Mouse (Mus musculus) embryonic fibroblast, embryonic 13.5 days (primary cell): ENCODE results near the gene Parvb. TPM values are rescaled to one million over a fixed set of nuclear protein-coding genes. Genes with fewer than 3 reads are reported as not detected.

Source experiments
- H3K27ac ChIP-seq: 2 replicates; pipeline ENCODE4 v1.5.1; 2012; ENCODE audit warnings: low read length, control low read depth, inconsistent platforms; ENCODE audit not compliant: insufficient read depth
- H3K4me1 ChIP-seq: 2 replicates; pipeline ENCODE4 v1.6.1; 2011; ENCODE audit warnings: low read length; ENCODE audit not compliant: control insufficient read depth, insufficient read depth
- H3K4me3 ChIP-seq: 2 replicates; pipeline ENCODE4 v1.5.1; 2011; ENCODE audit warnings: mild to moderate bottlenecking, control low read depth, low read length; ENCODE audit not compliant: insufficient read depth
- CTCF ChIP-seq: IDR thresholded peaks from 2 replicates; pipeline ENCODE4 v1.5.1; 2011; ENCODE audit warnings: mild to moderate bottlenecking, control low read depth, low read length, moderate library complexity, borderline replicate concordance; ENCODE audit not compliant: insufficient read depth
- POLR2A ChIP-seq: IDR thresholded peaks from 2 replicates; pipeline ENCODE4 v1.6.1; 2011; ENCODE audit warnings: low read depth, mild to moderate bottlenecking, control low read depth, low read length, moderate library complexity
- polyA plus RNA-seq: library from polyadenylated mRNA; stranded (reverse); fragments of >200 nt; gene quantifications from 2 replicates; pipeline ENCODE4 v1.2.4, GENCODE M21; 2011; ENCODE audit warnings: low read depth; ENCODE audit not compliant: missing spikeins, insufficient read length

Parvb gene
- polyA plus RNA-seq, result 4.2 and 12.6 TPM in 2 replicates

DNA sequence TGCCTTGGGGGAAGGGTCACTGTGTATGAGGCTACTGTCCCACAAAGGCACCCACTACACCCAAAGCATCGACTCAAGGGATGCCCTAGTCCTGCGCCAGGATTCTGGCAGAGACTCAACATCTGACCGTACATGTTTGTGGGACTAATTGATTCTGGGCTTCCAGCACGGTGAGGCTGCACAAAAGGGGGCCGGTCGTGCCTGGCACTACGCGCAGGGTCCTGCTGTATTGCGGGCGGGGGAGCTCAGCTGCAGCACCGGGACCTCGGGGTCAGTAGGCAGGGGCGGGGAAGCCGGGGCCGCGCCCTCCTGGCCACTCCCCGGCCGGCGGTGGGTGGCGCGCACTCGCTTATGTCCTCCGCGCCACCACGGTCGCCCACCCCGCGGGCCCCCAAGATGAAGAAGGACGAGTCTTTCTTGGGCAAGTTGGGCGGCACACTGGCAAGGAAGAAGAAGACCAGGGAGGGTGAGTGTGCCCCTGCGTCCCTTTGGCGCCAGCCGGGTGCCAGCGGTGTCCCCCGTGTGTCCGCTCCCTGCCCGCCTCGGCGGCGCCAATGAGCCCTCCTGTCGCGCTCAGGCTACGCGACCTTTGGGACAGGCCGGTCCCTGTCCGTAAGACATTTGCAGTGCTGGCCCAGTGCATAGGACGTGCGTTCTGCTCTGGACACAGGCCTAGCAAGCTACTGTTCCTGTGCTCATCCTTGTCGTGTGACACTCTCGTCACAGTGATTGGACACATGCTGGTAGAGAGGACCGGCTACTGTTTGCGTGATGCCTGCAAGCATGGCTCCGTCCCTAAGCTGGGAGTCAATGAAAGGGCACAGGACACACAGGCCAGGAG, at the start of gene Parvb:
Gene Parvb (plus strand): TSS at position 323 of the 841 bp plus-strand sequence.
- Histone ChIP-seq H3K4me3 (peak within 1 kb of the TSS; percentile 54), H3K27ac (no peak within 1 kb of the TSS), H3K4me1 (peaks cover 7% of the 10 kb centered on the region; the same call in 1 of the 2 replicates)
- TF ChIP-seq POLR2A, result no peak
- TF ChIP-seq CTCF, result no peak

DNA sequence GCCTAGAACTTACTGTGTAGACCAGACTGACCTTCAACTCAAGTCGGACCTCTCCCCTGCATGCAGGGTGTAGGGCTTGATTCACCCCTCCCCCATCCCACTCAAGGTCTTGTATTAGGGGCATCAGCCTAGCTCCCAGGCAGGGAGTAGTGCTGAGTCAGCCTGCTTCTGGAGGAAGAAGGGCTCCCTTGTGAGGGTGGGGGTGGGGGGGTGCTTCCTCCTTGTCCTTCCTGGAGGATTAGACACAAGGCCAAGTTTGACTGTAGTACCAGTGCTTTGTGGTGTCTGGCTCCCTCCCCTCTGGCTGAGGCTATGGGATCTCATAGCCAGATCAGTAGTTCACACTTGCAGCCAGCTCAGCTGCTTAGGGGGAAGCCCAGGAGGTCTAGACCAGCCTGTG, 47.9 kb upstream of the Parvb start:
- H3K4me3 ChIP-seq, result no peak overlapping the region
- no peaks in the 10 kb centered on the region for H3K4me1 ChIP-seq
- TF ChIP-seq POLR2A (no peak), CTCF (no peak)
- H3K27ac ChIP-seq, result no peak overlapping the region

DNA sequence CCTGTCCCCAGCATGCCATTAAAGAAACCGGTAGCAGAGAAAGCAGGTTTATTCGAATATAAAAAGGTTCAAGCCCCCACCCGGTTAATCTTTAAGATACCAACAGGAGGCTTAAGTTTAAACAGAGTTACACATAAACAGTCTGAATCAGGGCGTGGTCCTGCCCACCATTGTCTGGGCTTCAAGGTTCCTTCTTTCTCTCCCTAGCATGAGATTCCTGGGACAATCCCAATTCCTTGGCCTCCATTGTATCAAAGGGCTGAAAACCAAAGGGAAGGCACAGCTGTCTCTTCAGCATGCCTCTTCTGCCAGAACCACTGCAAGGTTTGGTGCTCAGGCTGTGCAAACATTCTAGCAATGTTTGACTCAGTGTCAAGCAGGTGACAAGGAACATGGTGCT, 45.6 kb upstream of the Parvb start:
- H3K4me1 ChIP-seq, result no peaks in the 10 kb centered on the region
- TF ChIP-seq POLR2A (no peak), CTCF (no peak)
- H3K27ac ChIP-seq, result no peak overlapping the region
- H3K4me3 ChIP-seq, result no peak overlapping the region

DNA sequence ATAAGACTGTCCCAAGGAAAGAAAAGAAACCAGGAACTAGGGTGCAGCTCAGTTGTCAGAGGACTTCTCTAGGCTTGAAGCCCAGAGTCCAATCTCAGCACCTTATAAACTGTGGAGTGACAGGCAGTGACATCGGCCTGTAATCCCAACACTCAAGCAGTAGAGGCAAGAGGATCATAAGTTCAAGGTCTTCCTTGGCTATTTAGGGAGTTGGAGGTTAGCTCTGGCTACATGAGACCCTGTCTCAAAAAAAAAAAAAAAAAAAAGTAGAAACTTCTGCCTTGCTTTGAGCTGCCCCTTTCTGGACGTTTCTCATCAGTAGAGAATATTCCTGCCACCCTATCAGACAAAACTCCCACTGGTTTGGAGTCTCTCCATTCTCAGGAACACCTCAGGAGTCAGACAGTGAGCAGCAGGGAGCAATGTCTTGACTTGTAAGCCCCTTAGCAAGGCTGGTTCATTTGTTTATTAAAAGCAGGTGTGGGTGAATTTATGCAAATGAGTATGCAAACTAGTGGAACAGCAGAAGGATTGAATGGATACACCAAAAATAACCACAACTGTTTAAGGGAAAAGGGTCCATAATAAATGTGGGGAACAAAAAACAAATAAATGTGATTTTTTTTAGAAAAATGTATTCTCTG, 42.8 kb upstream of the Parvb start:
- Histone ChIP-seq H3K27ac (no peak overlapping the region), H3K4me3 (no peak overlapping the region), H3K4me1 (no peaks in the 10 kb centered on the region)
- TF ChIP-seq POLR2A, result no peak
- no peak for TF ChIP-seq CTCF

DNA sequence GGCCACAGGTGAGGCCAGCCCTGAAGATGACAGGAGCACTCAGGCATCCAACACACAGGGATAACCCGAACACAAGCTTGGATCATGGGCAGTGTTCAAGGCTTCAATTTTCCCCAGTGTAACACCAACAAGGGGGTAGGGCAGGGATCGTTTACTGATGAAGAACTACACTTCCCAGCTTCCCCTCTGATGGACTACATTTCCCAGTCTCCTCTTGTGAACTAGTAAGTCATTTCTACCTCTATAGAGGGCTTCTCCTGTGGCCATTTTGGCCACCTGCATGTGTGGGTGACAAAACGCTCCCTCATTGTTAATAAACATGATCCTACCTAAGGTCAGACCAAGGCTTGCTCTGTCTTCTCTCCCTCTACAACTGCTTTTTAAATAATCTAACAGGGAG, 42.0 kb upstream of the Parvb start:
- Histone ChIP-seq H3K27ac (no peak overlapping the region), H3K4me1 (no peaks in the 10 kb centered on the region), H3K4me3 (no peak overlapping the region)
- TF ChIP-seq CTCF (no peak), POLR2A (no peak)

DNA sequence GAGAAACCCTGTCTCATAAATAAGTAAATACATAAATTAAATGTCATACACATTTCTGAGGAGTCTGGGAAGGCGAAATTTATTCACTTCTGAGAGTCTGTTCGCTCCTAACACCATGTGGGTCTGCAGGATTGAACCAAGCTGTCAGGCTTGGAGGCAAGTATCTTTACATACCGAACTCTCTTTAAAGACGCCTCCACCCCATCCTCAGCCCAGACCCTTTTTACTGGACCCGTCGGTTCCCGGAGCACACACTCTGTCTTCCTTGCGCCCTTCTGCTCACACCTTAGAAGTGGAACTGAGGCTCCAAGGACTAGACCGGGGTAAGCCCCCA, 40.2 kb upstream of the Parvb start:
- Histone ChIP-seq H3K4me1 (no peaks in the 10 kb centered on the region), H3K4me3 (peak overlapping the region; percentile 57), H3K27ac (no peak overlapping the region)
- no peak for TF ChIP-seq POLR2A
- no peak for TF ChIP-seq CTCF

DNA sequence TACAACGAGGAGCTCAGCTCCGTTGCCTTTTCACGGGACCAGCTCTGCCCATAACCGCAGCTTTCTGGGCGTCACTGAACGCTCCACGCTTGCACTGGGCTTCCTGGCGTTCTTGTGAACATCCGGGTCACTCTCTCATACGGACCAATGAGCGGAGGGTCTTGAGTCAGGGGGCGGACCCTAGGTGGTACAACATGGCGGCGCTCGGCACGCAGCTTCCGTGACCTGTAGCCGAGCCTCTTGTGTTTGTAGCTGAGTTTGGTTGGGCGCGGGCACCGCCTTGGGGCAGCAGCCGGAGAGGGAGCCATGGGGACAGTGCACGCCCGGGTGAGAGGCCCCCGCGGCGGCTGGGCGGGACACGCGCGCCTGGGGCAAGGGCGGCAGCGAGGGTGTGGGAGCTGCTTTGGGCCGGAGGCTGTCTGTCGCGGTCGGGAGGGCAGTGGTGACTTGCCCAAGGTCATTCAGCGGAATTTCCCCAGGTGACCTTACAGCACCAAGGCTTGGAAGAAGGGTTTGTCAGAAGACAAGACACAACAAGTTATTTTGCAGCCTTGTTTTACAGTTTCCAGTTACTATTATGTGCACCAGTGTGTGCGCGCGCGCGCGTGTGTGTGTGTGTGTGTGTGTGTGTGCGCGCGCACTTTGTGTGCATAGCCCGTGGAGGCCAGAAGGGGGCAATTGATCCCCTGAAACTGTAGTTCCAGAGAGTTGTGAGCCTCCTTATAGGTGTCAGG, 39.6 kb upstream of the Parvb start, which contains the start of gene Samm50:
Gene Samm50 (plus strand): TSS at position 184 of the 734 bp plus-strand sequence.
- Histone ChIP-seq H3K4me3 (peak within 1 kb of the TSS; percentile 57), H3K27ac (peak within 1 kb of the TSS; percentile 60), H3K4me1 (no peaks in the 10 kb centered on the region)
- TF ChIP-seq CTCF (no peak), POLR2A (peak; percentile 98)

DNA sequence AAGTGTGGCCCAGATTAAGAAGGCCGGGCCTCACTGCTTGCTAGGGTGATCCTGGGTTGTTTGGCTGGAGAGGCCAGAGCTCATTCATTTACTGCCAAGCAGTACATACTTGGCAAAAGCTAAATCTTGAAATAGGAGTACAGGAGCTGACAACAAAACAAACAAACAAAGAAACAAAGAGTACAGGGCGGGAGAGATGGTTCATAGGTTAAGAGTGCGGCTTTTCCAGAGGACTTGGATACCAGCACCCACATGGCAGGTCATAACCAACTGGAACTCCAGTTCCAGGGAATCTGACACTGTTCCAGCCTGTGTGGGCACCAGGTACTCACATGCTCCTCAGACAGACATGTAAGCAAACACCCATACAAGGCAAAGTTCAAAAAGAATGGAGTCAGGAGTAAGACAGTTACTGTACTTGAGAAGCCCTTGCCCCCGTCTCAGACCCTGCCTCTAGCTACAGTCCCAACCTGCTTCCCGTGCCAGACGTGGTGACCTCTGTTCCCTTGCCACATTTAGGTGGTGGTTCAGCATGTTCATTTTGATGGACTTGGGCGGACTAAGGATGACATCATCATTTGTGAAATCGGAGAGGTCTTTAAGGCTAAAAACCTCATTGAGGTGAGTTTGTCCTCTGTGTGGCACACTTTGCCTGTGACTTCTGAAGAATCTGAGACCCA, 35.2 kb upstream of the Parvb start:
- no peak for TF ChIP-seq POLR2A
- TF ChIP-seq CTCF, result no peak
- Histone ChIP-seq H3K27ac (no peak overlapping the region), H3K4me1 (no peaks in the 10 kb centered on the region), H3K4me3 (no peak overlapping the region)

DNA sequence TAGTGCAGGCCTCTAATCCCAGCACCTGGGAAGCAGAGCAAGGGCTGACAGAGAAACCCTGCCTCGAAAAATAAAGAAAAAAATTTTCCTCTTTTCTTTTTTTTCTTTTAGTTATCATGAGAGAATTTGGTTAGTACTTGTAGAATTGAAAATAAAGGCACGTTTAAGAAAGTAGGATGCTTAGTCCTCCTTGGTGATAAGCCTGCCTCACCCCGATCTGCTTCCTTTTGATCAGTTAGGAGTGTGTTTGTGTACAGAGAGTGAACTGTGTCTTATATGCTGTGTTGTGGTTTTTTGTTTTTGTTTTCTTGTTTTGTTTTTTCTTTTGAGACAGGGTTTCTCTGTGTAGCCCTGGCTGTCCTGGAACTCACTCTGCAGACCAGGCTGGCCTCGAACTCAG, 24.5 kb upstream of the Parvb start:
- TF ChIP-seq CTCF (no peak), POLR2A (no peak)
- H3K4me3 ChIP-seq, result no peak overlapping the region
- H3K27ac ChIP-seq, result no peak overlapping the region
- no peaks in the 10 kb centered on the region for H3K4me1 ChIP-seq
